Mouse (Mus musculus): Measurements from ENCODE around the gene Rasgef1b.

Gene Rasgef1b

DNA sequence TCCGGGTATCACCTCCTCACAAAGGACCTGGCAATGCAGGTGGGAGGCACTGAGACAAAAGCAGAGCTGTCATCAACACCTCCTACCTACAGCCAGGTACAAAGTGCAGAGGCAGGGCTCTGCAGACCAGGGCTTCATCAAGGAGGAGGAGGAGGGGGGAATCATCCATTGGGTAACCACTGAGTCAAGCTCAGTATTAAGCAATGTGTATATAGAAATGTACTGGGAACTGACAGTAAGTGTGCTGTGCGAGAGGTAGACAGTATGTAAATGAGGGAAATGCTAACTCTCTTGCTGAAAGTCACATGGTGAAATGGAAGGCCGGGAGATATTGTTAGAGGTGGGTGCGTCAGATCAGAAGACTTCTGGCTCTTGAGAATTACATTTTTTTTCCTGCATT, 294.6 kb downstream of the Rasgef1b start:
- DNase-seq = no peak

- no peak for DNase-seq
Observed at GRCm38 (mm10) chr5:99432471-99432870, 296.4 kb downstream of the Rasgef1b start.

DNA sequence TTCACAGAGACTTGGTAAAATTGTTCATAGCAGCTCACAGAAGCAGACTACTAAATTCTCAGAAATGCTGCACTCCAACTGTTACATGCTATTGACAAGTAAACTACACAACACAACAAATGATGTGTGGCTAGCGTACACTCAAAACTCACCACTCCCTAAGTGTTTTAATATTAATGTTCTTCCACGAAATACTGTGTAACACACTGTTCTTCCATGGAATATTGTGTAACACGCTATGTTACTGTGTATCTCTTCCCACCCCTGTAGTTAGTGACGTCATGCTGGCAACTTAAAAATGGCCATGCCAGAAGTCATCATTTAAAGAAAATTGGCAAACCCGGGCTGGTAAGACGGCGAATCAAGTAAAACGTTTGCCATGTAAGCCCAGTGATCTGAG, 299.6 kb downstream of the Rasgef1b start:
- no peak for DNase-seq

DNA sequence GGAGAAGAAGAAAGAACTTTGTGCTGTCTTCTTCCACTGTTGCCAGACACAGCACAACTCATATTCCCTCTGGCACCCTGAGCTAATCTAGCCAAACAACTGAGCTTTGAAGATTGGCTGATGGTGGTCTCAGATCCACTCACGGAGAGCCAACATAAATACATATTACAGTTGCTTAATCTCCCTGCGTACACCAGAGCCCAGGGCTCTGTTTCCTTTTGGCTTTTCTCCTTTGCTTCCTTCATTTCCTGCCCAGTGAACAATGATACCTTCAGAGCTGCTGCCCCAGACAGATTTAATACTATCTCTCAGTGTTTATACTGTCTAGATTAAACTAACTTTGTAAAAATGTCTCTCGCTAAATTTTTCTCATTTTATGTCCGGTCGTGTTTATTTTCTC, 300.2 kb downstream of the Rasgef1b start:
- DNase-seq = no peak

GRCm38 (mm10) chr5:99423271-99423670, 305.6 kb downstream of the Rasgef1b start:
- DNase-seq = no peak

DNA sequence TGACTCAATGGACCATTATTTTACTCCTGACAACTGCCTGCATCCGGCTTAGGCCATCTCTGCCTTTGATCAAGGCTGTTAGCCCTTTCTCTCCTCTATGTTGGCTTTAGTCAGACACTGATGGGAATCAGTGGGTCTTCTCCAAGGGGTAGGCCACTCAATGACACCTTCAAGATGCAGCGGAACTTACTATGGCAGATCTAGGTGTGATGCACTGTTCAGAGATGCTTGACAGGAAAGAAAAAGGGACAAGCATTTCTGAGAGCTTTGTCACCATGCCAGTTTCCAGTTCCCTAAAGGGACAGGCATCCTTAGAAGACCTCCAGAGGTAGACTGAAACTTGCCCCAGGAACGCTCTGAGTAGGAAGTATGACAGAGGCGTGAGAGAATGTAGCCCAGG, 306.0 kb downstream of the Rasgef1b start:
- DNase-seq = no peak

DNA sequence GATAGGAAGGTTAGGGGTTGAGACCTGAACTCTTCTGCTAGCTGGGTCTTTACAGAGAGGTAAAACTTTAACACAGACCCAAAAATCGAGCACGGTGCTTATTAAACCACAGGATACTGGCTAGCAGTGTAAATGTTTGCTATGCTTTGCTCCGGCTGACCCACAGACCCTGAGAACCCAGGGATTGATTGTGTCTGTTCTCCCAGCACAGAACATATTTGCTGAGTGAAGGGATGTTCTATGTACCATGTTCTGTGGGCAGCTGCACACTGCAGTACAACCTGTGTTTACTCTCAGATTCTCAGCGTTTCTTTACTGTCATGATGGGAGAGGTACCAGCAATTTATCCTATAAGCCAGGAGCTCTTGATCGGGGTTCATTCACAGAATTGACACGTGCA, 306.8 kb downstream of the Rasgef1b start:
- no peak for DNase-seq

GRCm38 (mm10) chr5:99419872-99420271, 309.0 kb downstream of the Rasgef1b start:
- no peak for DNase-seq

GRCm38 (mm10) chr5:99416902-99417301, 312.0 kb downstream of the Rasgef1b start:
- DNase-seq = no peak

- no peak for DNase-seq
Observed at GRCm38 (mm10) chr5:99415676-99416075, 313.2 kb downstream of the Rasgef1b start.

- no peak for DNase-seq
Observed at GRCm38 (mm10) chr5:99415049-99415448, 313.8 kb downstream of the Rasgef1b start.

GRCm38 (mm10) chr5:99414293-99414692, 314.6 kb downstream of the Rasgef1b start:
- DNase-seq = no peak

DNA sequence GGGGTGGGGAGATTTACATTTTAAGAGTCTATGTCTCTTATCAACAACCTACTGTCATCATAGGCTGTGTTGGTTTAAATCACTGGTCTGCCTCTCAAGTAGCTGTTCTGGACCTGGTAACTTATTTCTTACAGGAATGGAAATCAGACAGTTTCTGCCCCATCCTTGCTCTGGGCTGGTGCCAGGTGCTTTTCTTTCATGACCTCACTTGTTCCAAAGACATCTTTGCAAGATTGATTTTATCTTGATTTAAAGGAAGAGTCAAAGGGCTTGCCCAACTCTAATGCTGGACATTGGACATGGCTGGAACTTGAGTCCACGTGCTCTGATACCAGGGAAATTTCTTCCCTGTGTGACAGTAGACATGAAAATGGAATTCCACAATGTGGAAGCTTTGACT, 315.0 kb downstream of the Rasgef1b start:
- no peak for DNase-seq

DNA sequence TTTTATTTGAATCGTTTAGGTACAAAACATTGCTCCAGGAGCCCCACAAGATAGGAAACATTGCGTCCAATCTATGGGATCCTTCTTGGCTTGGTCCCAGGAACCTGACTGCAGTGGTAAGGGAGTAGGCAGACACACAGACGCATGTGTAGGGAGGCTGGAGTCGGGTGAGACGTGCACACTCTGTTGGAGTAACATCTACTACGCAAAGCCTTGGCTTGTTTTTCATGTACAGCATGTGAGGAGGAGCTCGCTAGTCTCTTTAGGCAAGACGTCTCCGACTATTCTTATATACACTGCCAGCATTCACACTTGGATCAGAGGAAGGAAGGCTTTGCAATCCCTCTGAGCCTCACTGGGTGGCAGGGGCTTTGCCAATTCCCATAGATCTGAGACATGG, 315.5 kb downstream of the Rasgef1b start:
- no peak for DNase-seq

DNA sequence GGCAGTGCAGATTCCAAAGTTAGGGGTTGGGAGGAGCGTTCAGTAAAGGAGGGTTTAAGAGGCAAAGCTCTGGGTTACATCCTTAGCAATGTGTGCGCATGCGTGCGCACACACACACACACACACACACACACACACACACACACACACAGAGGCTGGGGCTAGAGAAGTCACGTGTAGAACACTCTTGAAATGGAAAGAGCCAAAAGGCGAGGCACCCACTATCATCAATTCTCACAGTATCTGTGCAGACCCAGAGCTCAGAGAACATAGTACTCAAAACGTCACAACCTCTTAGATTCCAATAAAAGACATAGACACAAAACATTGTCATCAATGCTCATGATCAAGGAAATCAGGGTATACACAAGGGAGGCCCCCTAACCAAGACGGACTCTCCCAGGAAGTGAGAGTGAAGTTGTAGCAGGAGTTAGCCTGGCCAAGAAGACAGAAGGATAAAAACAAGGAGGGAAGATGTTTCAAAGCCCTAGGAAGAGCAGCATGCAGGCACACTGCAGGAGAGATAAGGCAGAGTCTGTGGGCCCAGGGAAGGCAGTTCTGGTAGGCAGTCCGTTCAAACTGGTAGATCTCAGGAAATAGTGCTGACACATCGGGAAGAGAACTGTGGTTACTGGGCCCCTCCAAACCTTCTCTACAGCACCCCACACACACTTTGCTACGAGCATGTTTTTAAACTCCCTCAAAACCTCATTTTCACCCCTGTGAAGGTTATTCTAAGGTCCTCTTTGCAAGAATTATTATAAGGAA, 324.3 kb downstream of the Rasgef1b start:
- DNase-seq = no peak

- no peak for DNase-seq
Observed at GRCm38 (mm10) chr5:99403325-99403724, 325.5 kb downstream of the Rasgef1b start.

DNA sequence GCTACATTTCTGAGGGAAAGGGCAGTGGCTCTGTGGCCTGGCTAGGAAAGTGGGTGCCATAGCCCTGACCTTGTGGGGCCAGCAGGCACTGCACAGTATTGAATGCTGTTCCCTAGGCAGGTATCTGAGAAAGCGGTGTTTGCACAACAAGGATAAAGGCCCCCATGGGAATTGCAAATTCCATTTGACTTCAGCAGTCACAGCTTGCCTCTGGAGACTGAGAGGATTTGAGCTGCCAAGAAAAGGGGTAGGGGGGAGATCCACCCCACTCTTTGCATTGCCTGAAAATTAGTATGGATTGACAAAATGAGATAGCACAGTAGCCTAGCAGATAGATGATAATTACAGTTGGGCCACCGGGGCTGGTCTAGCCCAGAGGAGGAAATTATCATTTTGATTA, 326.1 kb downstream of the Rasgef1b start:
- DNase-seq = no peak

GRCm38 (mm10) chr5:99402297-99402696, 326.6 kb downstream of the Rasgef1b start:
- DNase-seq = no peak

GRCm38 (mm10) chr5:99399855-99400626, 328.8 kb downstream of the Rasgef1b start:
- no peak for DNase-seq

- DNase-seq = no peak
Observed at GRCm38 (mm10) chr5:99398472-99399070, 330.3 kb downstream of the Rasgef1b start.

- DNase-seq = no peak
Observed at GRCm38 (mm10) chr5:99394578-99394977, 334.3 kb downstream of the Rasgef1b start.

DNA sequence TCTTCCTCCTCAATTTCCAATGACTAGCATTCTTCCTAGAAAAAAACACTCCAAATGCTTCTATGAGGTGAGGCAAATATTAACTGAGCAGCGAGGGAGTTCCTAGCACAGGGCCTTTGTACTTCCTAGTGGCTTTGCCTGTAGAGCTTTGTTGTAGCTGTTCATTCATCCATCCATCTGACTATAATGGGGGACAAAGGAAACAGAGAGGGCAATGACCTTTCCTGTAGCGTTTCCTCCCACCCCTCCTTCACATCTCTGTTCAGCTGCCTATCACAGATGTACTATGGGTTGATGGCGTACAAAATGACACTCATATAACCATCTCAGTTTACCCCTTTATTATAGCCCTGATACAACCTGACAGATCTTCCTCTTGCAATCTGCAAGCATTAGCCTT, 337.3 kb downstream of the Rasgef1b start:
- DNase-seq = no peak

GRCm38 (mm10) chr5:99390776-99391175, 338.1 kb downstream of the Rasgef1b start:
- DNase-seq = peak; percentile 21 to 40

GRCm38 (mm10) chr5:99390314-99390713, 338.6 kb downstream of the Rasgef1b start:
- DNase-seq = no peak

All from kidney, postnatal 4 days (tissue).